Mouse (Mus musculus): ENCODE data around the gene Htra1. TPM values are rescaled to one million over a fixed set of nuclear protein-coding genes. Genes with fewer than 3 reads are reported as not detected.

Gene Htra1
- not detected for total RNA-seq (2023)

GRCm38 (mm10) chr7:130935793-130936471, at the start of gene Htra1:
TSS of gene Htra1 (plus strand) at chr7:130936111.

GRCm38 (mm10) chr7:131031755-131032154, 95.8 kb downstream of the Htra1 start, which contains the start of gene Dmbt1:
TSS of gene Dmbt1 (plus strand) at chr7:131032053.

Other genes starting within 250 kb of the Htra1 start
- gene Btbd16, start 162.0 kb upstream of the Htra1 start, total RNA-seq (2023): 0.70 TPM
- 65.8 TPM for gene Plekha1, start 70.4 kb upstream of the Htra1 start, total RNA-seq (2023)
- 17.4 TPM for gene Dmbt1, start 95.9 kb downstream of the Htra1 start, total RNA-seq (2023)
- not detected for gene 4933402N03Rik, start 210.2 kb downstream of the Htra1 start, total RNA-seq (2023)
- not detected for gene 5430419D17Rik, start 238.3 kb downstream of the Htra1 start, total RNA-seq (2023)